Mouse (Mus musculus) urinary bladder, adult 18-20 months (tissue): ENCODE results near the gene Zswim7.
"Not testable (repeated sequence)": the region's sequence is repeated elsewhere in the genome, so short reads cannot be mapped to it uniquely, and the experiment has no call there.

Experiments used
- DNase-seq, 2 experiments: peaks; one replicate each; pipeline ENCODE4 v3.0.0; 2022; ENCODE audit warnings: low spot score in 2 of 2, mixed read lengths in 2 of 2

The Zswim7 gene

DNA sequence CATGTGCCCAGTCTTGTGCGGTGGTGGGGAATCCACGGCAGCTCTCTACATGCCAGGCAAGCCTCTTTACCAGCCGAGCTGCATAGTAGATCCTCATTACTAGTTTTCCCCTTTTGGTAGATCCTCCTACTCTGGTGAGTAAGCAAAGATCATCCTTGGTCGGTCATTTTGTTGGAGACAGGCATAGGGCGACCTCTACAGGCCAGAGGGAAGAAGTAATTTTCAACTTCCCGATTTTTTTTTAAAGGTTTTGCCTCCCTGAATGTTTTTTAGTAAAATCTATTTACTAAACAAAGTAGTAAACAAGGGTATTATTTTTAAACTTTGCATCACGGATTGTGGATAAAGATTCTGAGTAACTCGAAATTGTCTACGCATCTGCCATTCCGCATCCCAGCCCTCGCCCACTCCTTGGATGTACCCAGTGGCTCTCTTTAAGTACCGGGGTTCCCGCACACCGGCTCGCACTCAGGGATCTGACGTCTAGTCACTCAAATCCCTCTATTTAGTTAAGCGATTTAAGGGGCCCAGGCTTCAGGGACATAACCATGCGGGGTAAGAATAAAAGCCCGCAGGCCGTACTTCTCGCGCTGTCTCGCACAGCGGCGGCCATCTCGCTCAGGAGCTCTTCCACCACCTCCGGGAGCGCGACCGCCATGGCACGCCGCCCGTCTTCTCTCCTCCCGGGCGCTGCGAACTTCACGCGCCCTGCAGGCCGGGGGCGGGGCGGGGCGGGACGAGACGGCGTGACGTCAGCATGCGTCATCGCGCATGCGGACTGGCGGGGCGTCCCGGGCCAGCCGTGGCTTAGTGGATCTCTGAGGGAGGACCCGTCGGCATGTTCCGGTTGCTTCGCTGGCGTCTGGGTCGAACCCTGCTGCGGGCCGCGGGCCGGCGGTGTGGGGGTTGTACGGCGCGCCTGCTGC is at the start of gene Zswim7, which contains the start of gene Ttc19:
Zswim7 (minus strand) TSS at position 701 of the 926 bp plus-strand sequence.
Ttc19 (plus strand) TSS at position 799 of the 926 bp plus-strand sequence.
- DNase-seq, result peak; percentile 86 to 89

DNA sequence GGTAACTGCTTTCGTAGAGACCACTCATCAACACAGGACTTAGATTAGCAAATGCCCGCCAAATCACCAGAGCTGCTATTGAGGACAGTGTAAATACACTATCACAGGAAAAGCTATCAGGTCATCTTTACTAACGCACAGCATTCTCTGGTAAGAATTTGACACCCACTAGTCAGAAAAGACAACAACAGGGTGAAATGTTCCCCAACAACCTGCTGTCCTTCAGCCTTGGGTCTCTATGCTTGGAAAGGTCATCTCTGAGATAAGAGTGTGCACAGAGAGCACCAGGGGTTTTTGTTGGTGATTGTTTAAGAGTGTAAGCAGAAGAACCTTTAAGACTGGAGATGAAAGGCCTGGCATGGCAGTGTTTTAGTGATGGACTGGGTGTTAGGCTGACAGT is 42.5 kb upstream of the Zswim7 start:
- DNase-seq, result no peak

GRCm38 (mm10) chr11:62320097-62320496 is 38.9 kb upstream of the Zswim7 start:
- no peak for DNase-seq

GRCm38 (mm10) chr11:62317746-62318145 is 36.6 kb upstream of the Zswim7 start:
- DNase-seq, result no peak

- DNase-seq, result no peak
Observed at GRCm38 (mm10) chr11:62314984-62315383, 33.8 kb upstream of the Zswim7 start.

DNA sequence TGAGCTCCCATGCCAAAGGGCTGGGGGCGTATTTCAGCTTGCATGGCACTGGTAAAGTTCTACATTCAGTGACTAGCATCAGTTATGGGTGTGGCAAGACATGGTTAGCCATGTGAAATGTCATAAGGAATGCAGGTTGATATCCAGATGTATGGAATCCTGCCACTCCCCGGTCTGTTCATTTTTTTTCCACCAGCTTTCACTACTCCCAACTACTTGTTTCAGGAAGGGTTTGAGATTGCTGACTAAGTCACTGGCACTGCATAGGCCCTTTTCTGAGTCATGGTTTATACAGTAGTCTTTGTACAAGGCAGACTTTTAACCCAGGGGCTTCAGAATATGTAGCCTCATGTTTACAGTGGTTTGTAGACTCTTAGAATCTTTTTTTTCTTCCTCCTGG is 28.1 kb upstream of the Zswim7 start:
- DNase-seq, result no peak

- DNase-seq, result no peak
Observed at GRCm38 (mm10) chr11:62305866-62306265, 24.7 kb upstream of the Zswim7 start.

- DNase-seq, result no peak
Observed at GRCm38 (mm10) chr11:62298883-62299282, 17.7 kb upstream of the Zswim7 start.

DNA sequence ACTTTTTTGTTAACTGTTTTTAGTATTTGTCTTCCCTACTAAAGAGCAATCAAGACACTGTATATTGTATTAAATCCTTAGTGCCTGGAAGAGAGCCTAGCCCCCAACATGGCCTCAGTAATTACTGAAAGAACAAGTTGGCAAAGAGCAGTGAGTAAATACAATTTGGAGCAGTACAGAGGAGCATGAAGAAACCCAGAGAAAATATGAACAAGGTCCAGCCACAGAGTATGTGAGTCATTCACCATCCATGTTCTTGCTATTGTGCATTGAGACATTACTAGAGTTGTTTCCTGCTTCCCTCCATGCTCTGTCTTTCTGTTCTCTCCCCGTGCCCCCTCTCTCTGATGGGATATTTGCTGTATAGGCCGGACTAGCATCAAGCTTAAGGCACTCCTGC is 12.9 kb upstream of the Zswim7 start:
- DNase-seq, result no peak

GRCm38 (mm10) chr11:62287700-62288099 is 6.5 kb upstream of the Zswim7 start:
- DNase-seq, result no peak

DNA sequence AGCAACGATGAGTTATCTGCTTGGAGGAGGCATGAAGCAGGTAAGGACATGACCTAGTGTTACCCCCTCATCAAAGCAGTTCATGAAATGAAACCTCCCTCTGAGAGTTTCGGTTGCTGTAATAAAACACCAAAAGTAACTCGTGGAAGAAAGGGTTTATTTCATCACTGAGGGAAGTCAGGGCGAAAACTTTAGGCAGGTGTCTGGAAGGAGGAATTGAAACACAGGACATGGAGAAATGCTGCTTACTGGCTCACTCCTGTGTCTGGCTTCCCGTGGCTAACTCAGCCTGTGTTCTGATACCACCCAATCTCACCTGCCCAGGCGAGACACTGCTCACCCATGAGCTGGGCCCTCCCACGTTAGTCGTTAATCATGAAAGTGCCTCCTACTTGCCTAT is 3.8 kb upstream of the Zswim7 start:
- no peak for DNase-seq

DNA sequence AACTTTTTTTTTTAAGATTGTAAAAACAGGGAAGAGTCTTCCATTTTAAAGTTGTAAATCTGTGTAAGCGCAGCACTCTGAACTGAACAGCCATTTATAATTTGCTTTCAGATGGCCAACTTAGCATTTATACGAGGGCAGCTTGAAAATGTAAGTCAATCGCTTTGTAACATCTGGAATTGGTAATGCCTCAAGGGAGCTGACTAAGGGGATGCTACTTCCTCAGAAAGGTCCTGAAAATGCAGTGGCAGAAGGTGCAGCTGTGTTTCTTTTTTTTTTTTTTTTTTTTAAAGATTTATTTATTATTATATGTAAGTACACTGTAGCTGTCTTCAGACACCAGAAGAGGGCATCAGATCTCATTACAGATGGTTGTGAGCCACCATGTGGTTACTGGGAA is 2.8 kb upstream of the Zswim7 start:
- not testable (repeated sequence) for DNase-seq

DNA sequence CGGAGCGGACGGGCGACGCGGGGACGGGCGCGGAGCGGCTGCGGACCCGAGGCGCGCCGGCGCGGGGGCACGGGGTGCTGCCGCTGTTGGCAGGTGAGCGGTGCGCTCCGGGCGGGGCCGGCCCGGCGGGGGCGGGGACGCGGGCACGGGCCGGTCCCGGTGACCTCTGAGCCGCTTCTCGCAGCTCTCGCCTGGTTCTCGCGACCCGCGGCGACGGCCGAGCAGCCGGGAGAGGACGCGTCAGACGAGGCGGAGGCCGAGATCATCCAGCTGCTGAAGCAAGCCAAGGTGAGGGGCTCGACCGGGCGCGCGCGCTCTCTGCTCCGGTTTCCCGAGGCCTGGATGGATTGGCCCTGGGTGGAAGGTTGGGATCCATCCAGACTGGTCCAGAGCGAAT is 424 bp upstream of the Zswim7 start:
- no peak for DNase-seq

DNA sequence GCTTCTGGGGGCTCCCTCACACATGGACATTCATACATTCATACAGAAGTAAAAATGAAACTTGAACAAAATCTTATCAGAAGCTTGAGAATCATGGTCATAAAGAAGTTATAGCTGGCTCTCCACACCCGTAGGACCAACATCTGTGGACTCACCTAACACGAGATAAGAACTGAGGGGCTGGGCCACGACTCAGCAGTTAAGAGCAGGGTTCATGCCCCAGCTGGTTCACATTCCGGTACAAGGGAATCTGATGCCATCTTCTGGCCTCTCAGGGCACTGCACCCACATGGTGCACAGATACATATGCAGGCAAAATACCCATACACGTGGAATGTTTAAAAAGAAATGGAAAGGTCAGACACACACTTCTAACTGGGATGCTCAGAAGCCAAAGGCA is 3.1 kb downstream of the Zswim7 start:
- peak; percentile 43 to 70 for DNase-seq

GRCm38 (mm10) chr11:62277086-62277485 is 4.1 kb downstream of the Zswim7 start:
- DNase-seq, result no peak

DNA sequence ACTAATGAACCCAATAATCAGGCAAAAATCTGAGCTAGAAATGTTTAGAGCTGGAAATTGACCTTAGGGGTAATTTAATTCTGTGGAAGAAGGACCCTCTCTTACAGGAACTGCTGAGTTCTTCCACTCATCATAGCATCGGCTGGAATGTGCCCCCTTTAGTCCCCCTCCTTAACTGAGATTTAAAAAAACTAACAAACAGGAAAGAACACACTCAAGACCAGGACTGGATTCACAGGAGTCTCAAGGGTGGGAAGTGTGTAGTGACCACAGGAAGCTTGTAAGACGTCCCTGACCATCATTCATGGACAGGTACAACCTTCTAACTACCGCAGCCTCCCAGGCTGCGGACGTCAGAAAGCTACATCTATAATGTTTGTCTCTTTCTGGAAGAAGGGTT is 10.3 kb downstream of the Zswim7 start:
- no peak for DNase-seq

- DNase-seq, result no peak
Observed at GRCm38 (mm10) chr11:62269097-62269496, 12.1 kb downstream of the Zswim7 start.

DNA sequence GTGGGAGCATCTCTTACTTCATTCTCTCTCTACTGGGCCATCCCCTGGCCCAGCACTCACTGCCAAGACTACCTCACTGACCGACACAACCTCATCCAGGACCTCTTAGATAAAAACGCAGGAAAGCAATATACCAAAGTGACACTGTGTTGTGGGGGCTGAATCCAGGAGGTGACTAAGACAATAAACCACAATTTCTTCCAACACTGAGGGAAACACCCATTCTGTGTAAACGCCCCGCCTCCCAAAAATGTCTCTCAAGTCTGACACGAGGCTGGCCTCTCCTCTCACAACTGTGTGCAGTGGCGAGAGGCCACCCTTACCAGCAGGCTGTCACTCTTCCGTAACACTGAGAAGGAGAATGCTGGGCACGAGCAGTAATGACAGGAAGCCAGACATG is 12.8 kb downstream of the Zswim7 start:
- DNase-seq, result no peak

DNA sequence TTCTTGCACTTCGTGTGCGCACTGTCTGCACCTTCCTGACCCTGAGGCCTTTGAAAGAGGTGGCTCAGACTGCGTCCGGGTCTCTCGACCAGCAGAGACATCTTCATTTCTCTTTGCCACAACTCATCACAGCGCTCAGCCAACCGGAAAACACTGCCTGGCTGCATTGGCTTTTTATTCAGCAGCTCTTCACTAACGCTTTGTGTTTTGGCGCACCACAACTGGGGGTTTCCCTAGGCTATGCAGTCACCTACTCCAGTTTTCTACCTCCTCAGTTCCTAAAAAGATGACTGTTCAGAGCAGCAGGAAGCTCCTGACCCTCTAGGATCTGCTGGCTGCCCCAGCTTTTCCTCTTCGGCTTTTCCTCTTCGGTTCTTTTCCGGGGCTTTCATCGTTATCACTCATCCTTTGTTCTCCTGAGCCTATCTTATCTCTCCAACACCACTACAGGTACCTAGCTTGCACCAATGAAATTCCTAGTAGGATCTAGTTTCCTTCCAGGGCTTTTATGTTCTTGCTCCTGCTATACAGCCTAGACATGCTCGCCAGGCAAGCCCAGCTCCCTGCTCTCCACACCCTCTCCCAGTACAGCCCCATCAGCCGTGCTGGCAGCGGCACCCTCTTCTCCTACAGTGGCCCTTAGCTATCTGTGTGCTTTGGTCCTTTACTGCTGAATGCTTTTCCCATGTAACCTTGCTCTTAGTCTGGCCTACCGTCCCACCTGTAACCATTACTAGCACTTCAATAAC is 14.5 kb downstream of the Zswim7 start:
- DNase-seq, result no peak

GRCm38 (mm10) chr11:62265642-62266041 is 15.5 kb downstream of the Zswim7 start:
- no peak for DNase-seq

GRCm38 (mm10) chr11:62264018-62264417 is 17.2 kb downstream of the Zswim7 start:
- DNase-seq, result no peak

- DNase-seq, result no peak
Observed at GRCm38 (mm10) chr11:62263599-62263998, 17.6 kb downstream of the Zswim7 start.

GRCm38 (mm10) chr11:62259214-62259613 is 22.0 kb downstream of the Zswim7 start:
- DNase-seq, result no peak
